Mouse (Mus musculus) stomach, embryonic 16.5 days (tissue): ENCODE data around the gene Sp6. TPM values are rescaled to one million over a fixed set of nuclear protein-coding genes. Genes with fewer than 3 reads are reported as not detected.

Experiments used
- ATAC-seq: fragments of 200-750 bp; cut with Nextera tagmentation; 2 replicates; pipeline ENCODE4 v1.8.0; 2017; ENCODE audit warnings: moderate number of reproducible peaks, moderate TSS enrichment; ENCODE audit not compliant: insufficient read depth, low FRiP score
- H3K27ac ChIP-seq: fragments of 300-500 bp; sonication (generic); 2 replicates; pipeline ENCODE4 v1.5.1; 2014; ENCODE audit warnings: low read length
- H3K27me3 ChIP-seq: fragments of 300-500 bp; sonication (generic); 2 replicates; pipeline ENCODE4 v1.6.1; 2014; ENCODE audit warnings: low read length, control low read depth, mixed read lengths; ENCODE audit not compliant: control insufficient read depth, insufficient read depth
- H3K36me3 ChIP-seq: fragments of 300-500 bp; sonication (generic); 2 replicates; pipeline ENCODE4 v1.6.1; 2014; ENCODE audit warnings: low read length; ENCODE audit not compliant: control insufficient read depth, insufficient read depth
- H3K4me1 ChIP-seq: fragments of 300-500 bp; sonication (generic); 2 replicates; pipeline ENCODE4 v1.6.1; 2014; ENCODE audit warnings: low read length, control low read depth, mixed read lengths; ENCODE audit not compliant: control insufficient read depth, insufficient read depth
- H3K4me2 ChIP-seq: fragments of 300-500 bp; sonication (generic); 2 replicates; pipeline ENCODE4 v1.6.1; 2014; ENCODE audit warnings: low read depth, low read length, mixed read lengths
- H3K4me3 ChIP-seq: fragments of 300-500 bp; sonication (generic); replicated peaks from 2 replicates; pipeline ENCODE4 v1.5.1; 2014; ENCODE audit warnings: mild to moderate bottlenecking, low read length
- H3K9ac ChIP-seq: fragments of 300-500 bp; sonication (generic); 2 replicates; pipeline ENCODE4 v1.6.1; 2014; ENCODE audit warnings: low read length
- H3K9me3 ChIP-seq: fragments of 300-500 bp; sonication (generic); replicated peaks from 2 replicates; pipeline ENCODE4 v1.6.1; 2016; ENCODE audit warnings: low read length, control low read depth; ENCODE audit not compliant: control insufficient read depth
- WGBS: fragments of 180-500 bp; shearing (Covaris S2); extraction: QIAGEN DNeasy Blood & Tissue Kit; methylation state at CpG from one replicate; pipeline ENCODE4 v1.1.7; 2014; 5-methylcytosine and 5-hydroxymethylcytosine counted together
- polyA plus RNA-seq: library from polyadenylated mRNA; unstranded; fragments of >200 nt; fragmentation: Nextera tagmentation; extraction: Ambion mirVana; gene quantifications from 2 replicates; pipeline ENCODE4 v1.2.1, GENCODE M21; 2015

The Sp6 gene
- polyA plus RNA-seq, 1 experiment from 2014 or later = 6.1 TPM

- Histone ChIP-seq H3K27ac (peak within 1 kb of the TSS; percentile 65), H3K9me3 (no peaks in the 10 kb centered on the region), H3K4me1 (peaks cover 13% of the 10 kb centered on the region), H3K4me2 (peak within 1 kb of the TSS; percentile 83), H3K4me3 (peak within 1 kb of the TSS; percentile 61), H3K36me3 (no peaks in the 10 kb centered on the region), H3K9ac (peak within 1 kb of the TSS; percentile 78), H3K27me3 (no peaks in the 10 kb centered on the region)
- WGBS = under 1% methylated on average over 25 of the region's 25 CpGs
- peak; percentile 76 for ATAC-seq
These were observed 16.7 kb downstream of the Sp6 start, which contains the start of gene Scrn2 for GRCm38 (mm10) chr11:97029686-97030417. TSS of gene Scrn2 (plus strand) at chr11:97029938.

- Histone ChIP-seq H3K36me3 (no peaks in the 10 kb centered on the region), H3K27ac (no peak overlapping the region), H3K4me2 (peak overlapping the region; percentile 83), H3K4me1 (peaks cover 11% of the 10 kb centered on the region), H3K9ac (peak overlapping the region; percentile 78), H3K9me3 (no peaks in the 10 kb centered on the region), H3K27me3 (no peaks in the 10 kb centered on the region), H3K4me3 (peak overlapping the region; percentile 61)
- WGBS = 16% methylated on average over 15 of the region's 15 CpGs
- no peak for ATAC-seq
These were observed 17.2 kb downstream of the Sp6 start for GRCm38 (mm10) chr11:97030426-97030825.

- no peaks in the 10 kb centered on the region for H3K9me3 ChIP-seq
- H3K4me3 ChIP-seq = no peak overlapping the region
- no peak overlapping the region for H3K9ac ChIP-seq
- H3K4me2 ChIP-seq = no peak overlapping the region
- H3K27me3 ChIP-seq = no peaks in the 10 kb centered on the region
- H3K4me1 ChIP-seq = peaks cover 6% of the 10 kb centered on the region
- no peak overlapping the region for H3K27ac ChIP-seq
- 79% methylated on average over 12 of the region's 12 CpGs for WGBS
- no peaks in the 10 kb centered on the region for H3K36me3 ChIP-seq
- no peak for ATAC-seq
These were observed 18.8 kb downstream of the Sp6 start for GRCm38 (mm10) chr11:97031977-97032376.

GRCm38 (mm10) chr11:97032499-97032898 lies 19.3 kb downstream of the Sp6 start:
- no peak for ATAC-seq
- no peak overlapping the region for H3K4me3 ChIP-seq
- no peaks in the 10 kb centered on the region for H3K9me3 ChIP-seq
- no peak overlapping the region for H3K9ac ChIP-seq
- H3K4me1 ChIP-seq = peaks cover 6% of the 10 kb centered on the region
- no peaks in the 10 kb centered on the region for H3K36me3 ChIP-seq
- no peaks in the 10 kb centered on the region for H3K27me3 ChIP-seq
- H3K4me2 ChIP-seq = no peak overlapping the region
- 97% methylated on average over 4 of the region's 4 CpGs for WGBS
- H3K27ac ChIP-seq = no peak overlapping the region

- H3K36me3 ChIP-seq = no peaks in the 10 kb centered on the region
- no peak overlapping the region for H3K9ac ChIP-seq
- H3K27me3 ChIP-seq = no peaks in the 10 kb centered on the region
- no peak overlapping the region for H3K4me2 ChIP-seq
- H3K4me1 ChIP-seq = peaks cover 6% of the 10 kb centered on the region
- no peak overlapping the region for H3K27ac ChIP-seq
- no peak for ATAC-seq
- H3K4me3 ChIP-seq = no peak overlapping the region
- H3K9me3 ChIP-seq = no peaks in the 10 kb centered on the region
- WGBS = 92% methylated on average over 4 of the region's 4 CpGs
These were observed 20.6 kb downstream of the Sp6 start for GRCm38 (mm10) chr11:97033781-97034180.

GRCm38 (mm10) chr11:97036141-97036540 lies 22.9 kb downstream of the Sp6 start:
- no peaks in the 10 kb centered on the region for H3K9me3 ChIP-seq
- H3K27ac ChIP-seq = no peak overlapping the region
- 0 out of 2 replicates have a peak, but pooled peaks cover 2% of the 10 kb centered on the region for H3K4me1 ChIP-seq
- no peak overlapping the region for H3K9ac ChIP-seq
- H3K27me3 ChIP-seq = no peaks in the 10 kb centered on the region
- no peak overlapping the region for H3K4me2 ChIP-seq
- ATAC-seq = no peak
- WGBS = 76% methylated on average over 5 of the region's 5 CpGs
- H3K4me3 ChIP-seq = no peak overlapping the region
- no peaks in the 10 kb centered on the region for H3K36me3 ChIP-seq

GRCm38 (mm10) chr11:97038881-97039280 lies 25.7 kb downstream of the Sp6 start:
- Histone ChIP-seq H3K36me3 (no peaks in the 10 kb centered on the region), H3K4me3 (no peak overlapping the region), H3K9ac (no peak overlapping the region), H3K4me1 (peaks cover 10% of the 10 kb centered on the region), H3K27ac (no peak overlapping the region), H3K4me2 (no peak overlapping the region), H3K27me3 (no peaks in the 10 kb centered on the region), H3K9me3 (no peaks in the 10 kb centered on the region)
- 56% methylated on average over 7 of the region's 7 CpGs for WGBS
- no peak for ATAC-seq

GRCm38 (mm10) chr11:97040301-97041021 lies 27.3 kb downstream of the Sp6 start:
- Histone ChIP-seq H3K9me3 (no peaks in the 10 kb centered on the region), H3K4me2 (peak overlapping the region; percentile 98), H3K36me3 (peaks cover 4% of the 10 kb centered on the region; the same call in 1 of the 2 replicates), H3K9ac (peak overlapping the region; percentile 64), H3K27ac (no peak overlapping the region), H3K4me1 (peaks cover 10% of the 10 kb centered on the region), H3K27me3 (no peaks in the 10 kb centered on the region), H3K4me3 (peak overlapping the region; percentile 76)
- WGBS = 41% methylated on average over 12 of the region's 12 CpGs
- no peak for ATAC-seq
